Comparison of ENCODE assay signal across 8 mouse cellular contexts in the genomic region with DNA sequence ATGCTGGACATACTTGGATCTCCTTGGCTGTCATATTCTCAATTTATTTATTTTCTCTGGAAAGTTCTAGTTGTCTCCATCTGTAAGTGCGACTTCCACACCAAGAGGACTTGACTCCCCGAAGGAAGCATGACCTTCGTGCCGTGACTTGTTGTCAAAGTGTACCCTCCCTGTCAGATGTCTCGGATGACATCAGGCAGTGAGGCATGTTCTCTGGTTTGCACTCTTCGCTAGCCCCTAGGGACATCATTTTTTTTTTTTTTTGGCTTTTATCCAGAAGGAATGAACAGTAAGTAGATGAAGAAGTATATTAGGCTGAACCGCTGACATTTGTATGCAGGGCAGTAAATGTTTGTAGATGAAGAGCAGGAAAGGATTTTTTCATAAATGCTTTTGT.
DNase-seq lines count a peak whose midpoint lies in the region; ATAC-seq lines count a peak whose summit lies in the region.

No protein-coding gene starts in this region.

- WGBS in heart, embryonic 15.5 days, result 46% methylated on average over 7 of the region's 7 CpGs
- 22% methylated on average over 7 of the region's 7 CpGs for WGBS in stomach, embryonic 14.5 days

- 0 out of 2 replicates have a peak, but pooled peaks cover 2% of the 10 kb centered on the region for H3K27me3 ChIP-seq in heart, embryonic 15.5 days
- H3K27me3 ChIP-seq in stomach, embryonic 14.5 days (ENCODE audit: control insufficient read depth, insufficient read depth, low read length), result no peaks in the 10 kb centered on the region

- DNase-seq in heart, adult 8-10 months (ENCODE audit: low spot score), result peak; percentile 82
- DNase-seq in heart, postnatal 36 days, result no peak
- DNase-seq in kidney, postnatal 36 days, result peak; percentile 6 to 49
- DNase-seq in frontal cortex, postnatal 25 days (ENCODE audit: low spot score in 2 of 2), result no peak
- DNase-seq in Muller cell, postnatal 12 days (ENCODE audit: inconsistent ontology term), result no peak
- DNase-seq in frontal cortex, adult 2 months (ENCODE audit: extremely low spot score in 1 of 2, low spot score in 1 of 2), result no peak

- H3K4me3 ChIP-seq in heart, embryonic 15.5 days, result no peak overlapping the region
- H3K4me3 ChIP-seq in stomach, embryonic 14.5 days (ENCODE audit: low read depth, low read length), result no peak overlapping the region

- H3K27ac ChIP-seq in heart, embryonic 15.5 days, result peak overlapping the region; percentile 54
- peak overlapping the region; percentile 33; the same call in 1 of the 2 replicates for H3K27ac ChIP-seq in stomach, embryonic 14.5 days (ENCODE audit: low read length)

- H3K36me3 ChIP-seq in heart, embryonic 15.5 days, result no peaks in the 10 kb centered on the region
- no peaks in the 10 kb centered on the region for H3K36me3 ChIP-seq in stomach, embryonic 14.5 days (ENCODE audit: control insufficient read depth, insufficient read depth, low read length)

- H3K9me3 ChIP-seq in heart, embryonic 15.5 days (replicated peaks), result no peaks in the 10 kb centered on the region
- no peaks in the 10 kb centered on the region for H3K9me3 ChIP-seq in stomach, embryonic 14.5 days (ENCODE audit: control insufficient read depth, low read depth, low read length)

- peaks cover 20% of the 10 kb centered on the region for H3K4me1 ChIP-seq in heart, embryonic 15.5 days (replicated peaks)
- peaks cover 27% of the 10 kb centered on the region for H3K4me1 ChIP-seq in stomach, embryonic 14.5 days (ENCODE audit: control insufficient read depth, insufficient read depth, low read length)

- ATAC-seq in heart, embryonic 15.5 days (replicated peaks; ENCODE audit: insufficient number of reproducible peaks, insufficient read depth, low FRiP score, low read depth), result no peak; the same call in 1 of the 2 replicates
- ATAC-seq in stomach, embryonic 14.5 days (ENCODE audit: insufficient number of reproducible peaks, insufficient read depth, low FRiP score, low read depth), result peak; percentile 17; the same call in 1 of the 2 replicates

- no peak overlapping the region for H3K4me2 ChIP-seq in heart, embryonic 15.5 days
- H3K4me2 ChIP-seq in stomach, embryonic 14.5 days (replicated peaks; ENCODE audit: low read depth, low read length), result no peak overlapping the region

- intact Hi-C loops in heart, postnatal 36 days (cut with DNase I), result no loop called here

- no peak overlapping the region for H3K9ac ChIP-seq in heart, embryonic 15.5 days
- no peak overlapping the region for H3K9ac ChIP-seq in stomach, embryonic 14.5 days (replicated peaks; ENCODE audit: low read depth, low read length)

Comparison
In these comparisons a context has a peak if more than half of its experiments do, and no peak if none do; other contexts are left out.
1. DNase-seq: peak in heart, adult 8-10 months (single experiment) and kidney, postnatal 36 days (2 of 2); none in heart, postnatal 36 days (0 of 2), frontal cortex, postnatal 25 days (0 of 2), Muller cell, postnatal 12 days (single experiment) and frontal cortex, adult 2 months (0 of 2).